Mouse (Mus musculus): ENCODE measurements around the gene Lmx1b. TPM values are rescaled to one million over a fixed set of nuclear protein-coding genes. Genes with fewer than 3 reads are reported as not detected.

Gene Lmx1b
- polyA plus RNA-seq, 1 experiment from 2014 or later: 9.3 TPM

DNA sequence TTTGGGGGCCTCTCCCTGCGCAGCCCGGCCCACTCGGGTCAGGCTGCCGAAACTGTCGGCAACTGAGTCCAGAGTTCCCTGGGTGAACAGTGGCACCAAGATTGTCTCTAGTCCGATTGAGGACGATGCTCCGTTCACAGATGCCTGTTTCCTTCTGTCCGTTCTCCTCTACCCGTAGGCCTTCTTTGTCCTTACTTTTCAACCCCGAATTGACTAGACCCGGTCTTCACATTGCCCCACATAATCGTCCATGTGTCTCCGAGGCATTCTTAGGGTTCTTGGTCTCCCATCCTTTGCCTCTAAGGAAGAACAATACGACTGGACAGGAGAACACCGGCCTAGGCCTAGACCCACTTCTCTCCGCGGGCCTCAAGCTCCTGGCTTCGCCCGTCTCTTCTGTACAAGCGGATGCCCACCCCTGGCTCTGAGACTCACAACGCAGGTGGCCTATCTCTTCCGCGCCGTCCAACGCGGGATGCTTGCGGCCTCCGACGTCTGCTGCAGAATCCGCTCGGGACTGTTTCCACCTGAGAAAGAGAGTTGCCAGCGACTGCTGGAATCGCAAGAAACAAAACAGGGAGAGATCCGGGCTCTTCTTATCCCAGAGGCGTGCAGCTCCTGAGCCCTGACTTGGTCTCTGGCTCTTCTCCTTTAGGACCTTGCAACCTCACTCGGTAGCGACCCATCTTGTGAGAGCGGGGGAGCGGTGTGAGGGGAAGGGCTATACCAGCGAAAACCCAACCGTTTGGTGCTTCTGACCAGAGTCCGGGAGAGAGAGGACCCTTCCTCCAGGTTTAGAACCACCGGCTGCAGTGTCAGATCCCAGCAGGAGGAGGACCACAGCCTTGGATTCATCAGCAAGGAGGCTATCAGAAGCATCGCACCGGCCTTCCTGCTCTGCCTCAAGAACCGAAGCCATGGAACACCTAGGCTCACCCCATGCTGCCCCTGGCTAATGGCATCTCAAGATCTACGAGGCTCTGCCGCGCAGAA lies 3.7 kb upstream of the Lmx1b start:
- H3K27me3 ChIP-seq: no peaks in the 10 kb centered on the region
- POLR2A ChIA-PET: interaction anchor here (0.5 kb wide), 1 partner anchor 13 kb away, joined by 3 read pairs; no protein-coding TSS in a partner anchor
- no peak for TF ChIP-seq CTCF (IDR thresholded peaks at IDR 0.05)
- in situ Hi-C loops (cut with MboI; ENCODE audit: low pct_unique_long_range_greater_than_20kb): no loop called here
- ATAC-seq (no peak), DNase-seq (ENCODE audit: low read depth, low spot score) (no peak)
- CTCF ChIA-PET: interaction anchor here (0.7 to 1.4 kb wide), 5 partner anchors 14 to 156 kb away, joined by 3 to 4 read pairs (median 3); no protein-coding TSS in a partner anchor

DNA sequence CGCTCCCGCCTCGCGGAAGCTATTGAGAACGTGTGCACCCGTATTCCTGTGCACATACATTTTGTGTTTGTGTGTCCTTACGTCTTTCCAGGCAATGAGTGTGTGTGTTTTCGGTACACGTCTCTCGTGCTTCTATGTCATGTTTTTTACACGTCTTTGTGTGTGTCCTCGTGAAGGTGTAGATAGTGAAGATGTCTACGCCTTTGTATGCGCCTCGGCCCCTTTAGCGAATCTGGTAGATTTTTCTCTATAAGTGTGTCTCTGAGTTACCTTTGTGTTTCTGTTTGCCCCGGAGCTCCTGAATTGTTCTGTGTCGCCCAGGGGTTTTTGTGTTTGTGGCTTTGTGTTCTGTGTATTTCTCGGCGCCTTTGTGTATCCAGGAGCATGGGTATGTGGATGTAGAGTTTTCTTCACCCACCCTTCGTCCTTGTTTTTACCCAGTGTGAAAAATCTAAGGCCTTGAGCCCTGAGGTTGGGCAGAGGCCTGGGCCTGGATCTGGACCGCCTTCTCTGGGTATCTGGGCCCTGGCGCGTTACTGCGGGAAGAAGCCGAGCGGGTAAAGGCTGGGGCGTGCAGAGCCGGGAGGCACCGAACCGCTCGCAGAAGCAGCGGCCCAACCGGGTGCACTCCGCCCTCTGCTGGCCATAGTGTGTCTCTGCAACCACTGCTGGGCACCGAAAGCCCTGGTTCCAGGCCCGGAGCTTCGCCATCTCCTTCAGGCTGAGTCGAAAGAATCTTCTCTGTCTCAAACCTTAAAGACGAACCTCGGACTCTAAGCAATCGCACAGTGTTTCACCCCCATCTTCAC lies 2.5 kb upstream of the Lmx1b start:
- CTCF ChIA-PET: interaction anchor here (0.7 to 1.4 kb wide), 4 partner anchors 26 to 155 kb away, joined by 3 to 4 read pairs (median 3); no protein-coding TSS in a partner anchor
- POLR2A ChIA-PET: no interaction called here
- ATAC-seq (no peak), DNase-seq (ENCODE audit: low read depth, low spot score) (no peak)
- no peaks in the 10 kb centered on the region for H3K27me3 ChIP-seq
- TF ChIP-seq CTCF (IDR thresholded peaks at IDR 0.05): no peak
- in situ Hi-C loops (cut with MboI; ENCODE audit: low pct_unique_long_range_greater_than_20kb): no loop called here

DNA sequence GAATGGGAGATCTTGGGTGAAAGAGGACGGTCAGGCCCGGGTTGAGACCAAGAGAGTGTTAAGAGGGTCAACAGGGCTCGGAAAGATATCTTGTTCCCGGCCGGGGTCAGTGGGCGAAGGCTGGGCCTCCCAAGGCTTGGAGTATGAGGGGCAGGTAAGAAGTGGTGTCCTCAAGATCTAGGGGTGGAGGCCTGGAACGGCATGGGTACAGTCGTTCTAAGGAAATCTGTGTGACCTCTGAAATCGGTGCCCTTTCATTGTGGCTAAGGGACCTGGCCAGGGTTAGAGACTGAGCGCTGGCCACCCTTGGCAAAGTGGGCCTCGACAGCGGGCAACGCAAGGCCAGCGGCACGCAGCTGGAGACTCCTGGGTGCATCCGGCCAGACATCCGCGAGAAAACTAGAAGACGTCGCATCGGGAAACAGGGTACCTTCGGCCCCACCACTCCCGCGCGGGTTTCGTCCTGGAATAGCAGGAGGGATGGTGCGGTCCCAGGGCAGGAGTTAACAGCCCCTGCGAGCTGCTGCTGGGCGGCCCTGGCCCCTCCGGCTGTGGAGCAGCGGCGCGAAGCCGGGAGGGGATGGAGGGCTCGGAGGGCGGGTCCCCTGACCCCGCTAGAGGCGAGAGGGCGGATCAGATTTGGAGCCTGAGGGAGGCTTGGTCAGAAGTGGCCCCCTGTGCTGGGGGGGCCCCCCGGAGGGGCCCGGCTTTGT lies 1.7 kb upstream of the Lmx1b start:
- no peak for TF ChIP-seq CTCF (IDR thresholded peaks at IDR 0.05)
- POLR2A ChIA-PET: interaction anchor here (0.7 kb wide), 1 partner anchor 77 kb away, joined by 4 read pairs; no protein-coding TSS in a partner anchor
- DNase-seq (ENCODE audit: low read depth, low spot score): no peak
- ATAC-seq: no peak
- no peaks in the 10 kb centered on the region for H3K27me3 ChIP-seq
- CTCF ChIA-PET: interaction anchor here (1.3 kb wide), 1 partner anchor 146 kb away, joined by 3 read pairs; no protein-coding TSS in a partner anchor
- in situ Hi-C loops (cut with MboI; ENCODE audit: low pct_unique_long_range_greater_than_20kb): no loop called here

DNA sequence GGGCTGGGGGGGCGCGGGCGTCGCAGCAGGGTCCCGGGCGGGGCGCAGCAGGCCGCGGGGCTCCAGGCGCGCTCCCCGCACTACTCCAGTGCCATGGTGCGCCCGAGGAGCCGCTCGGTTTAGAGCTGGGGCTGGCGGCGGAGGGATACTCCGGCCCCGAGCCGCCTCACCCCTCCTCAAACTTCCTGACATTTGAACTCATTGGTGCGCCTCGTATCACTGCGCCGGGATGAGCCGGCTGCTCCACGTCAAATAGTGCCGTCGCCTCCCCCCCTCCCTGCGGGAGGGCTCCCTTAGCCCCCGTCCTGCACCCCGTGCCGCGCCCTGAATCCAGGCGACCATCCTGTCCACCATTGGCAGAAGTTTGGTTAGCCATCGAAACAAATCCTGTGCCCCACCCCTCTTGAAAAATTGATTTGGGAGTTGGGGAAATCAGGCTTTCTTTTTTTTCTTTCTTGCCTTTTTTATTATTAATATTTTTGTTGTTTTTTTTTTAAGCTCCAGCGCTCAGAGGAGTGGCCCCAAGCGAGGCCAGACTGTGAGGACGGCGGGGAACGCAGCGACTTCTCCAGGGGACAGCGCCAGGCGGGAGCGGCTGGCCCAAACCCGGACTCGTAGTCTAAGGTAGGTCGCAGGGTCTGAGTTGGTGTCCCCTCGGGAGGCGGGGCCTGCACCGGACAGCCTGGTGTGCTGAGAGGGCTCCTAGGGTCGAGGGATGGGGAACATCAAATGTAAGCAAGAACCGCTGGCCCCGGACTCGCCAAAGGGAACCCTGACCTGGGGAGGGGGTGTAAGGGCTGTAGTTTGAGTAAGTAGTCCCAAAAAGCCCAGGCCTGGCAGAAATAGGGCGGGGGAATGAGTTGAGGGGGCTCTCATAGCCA lies 907 bp upstream of the Lmx1b start:
- CTCF ChIA-PET: no interaction called here
- no peaks in the 10 kb centered on the region for H3K27me3 ChIP-seq
- POLR2A ChIA-PET: interaction anchor here (0.7 kb wide), 1 partner anchor 78 kb away, joined by 4 read pairs; no protein-coding TSS in a partner anchor
- TF ChIP-seq CTCF (IDR thresholded peaks at IDR 0.05): no peak
- in situ Hi-C loops (cut with MboI; ENCODE audit: low pct_unique_long_range_greater_than_20kb): no loop called here
- DNase-seq (ENCODE audit: low read depth, low spot score) (no peak), ATAC-seq (peak; percentile 29)

DNA sequence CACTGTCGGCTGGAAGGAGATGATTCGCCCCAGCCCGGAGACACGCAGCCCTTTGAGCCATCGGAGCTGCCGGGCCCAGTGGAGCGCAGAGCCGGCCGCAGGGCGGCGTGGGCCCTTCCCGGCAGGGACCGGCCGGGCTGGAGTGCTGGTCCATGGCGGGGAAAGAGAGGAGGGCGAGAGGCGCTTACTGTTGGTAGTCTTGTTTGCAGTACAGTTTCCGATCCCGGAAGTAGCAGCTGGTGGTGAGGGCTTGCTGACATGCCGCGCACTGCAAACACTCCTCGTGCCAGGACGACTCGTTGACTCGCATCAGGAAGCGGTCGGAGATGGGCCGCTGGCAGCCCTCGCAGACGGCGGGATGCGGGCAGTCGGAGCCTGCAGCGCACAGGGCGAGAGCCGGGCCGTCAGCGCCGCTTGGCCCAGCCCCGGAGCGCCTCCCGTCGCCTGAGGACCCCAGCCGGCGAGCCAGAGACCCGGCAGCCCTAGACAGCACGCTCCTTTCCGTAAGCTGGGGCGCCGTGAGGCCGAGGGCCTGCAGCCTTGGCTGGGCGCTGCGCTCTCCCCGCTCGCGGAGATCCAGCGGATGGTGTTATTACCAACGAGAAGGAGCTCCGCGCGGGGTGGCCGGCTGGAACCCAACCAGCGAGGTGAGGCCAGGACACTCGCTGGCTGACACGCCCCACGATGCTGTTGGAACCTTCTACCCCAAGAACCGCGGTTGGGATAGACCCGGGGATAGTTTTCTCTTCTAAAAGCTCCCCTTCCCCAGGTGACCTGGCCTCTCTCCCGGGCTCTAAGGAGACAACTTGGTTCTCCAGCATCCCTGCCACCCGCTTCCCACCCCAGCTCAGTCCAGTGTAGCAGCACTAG lies 775 bp downstream of the Lmx1b start:
- POLR2A ChIA-PET: interaction anchor here (1.0 kb wide), 2 partner anchors 11 to 14 kb away, joined by 3 read pairs; no protein-coding TSS in a partner anchor
- no peak for DNase-seq (ENCODE audit: low read depth, low spot score)
- no peak for TF ChIP-seq CTCF (IDR thresholded peaks at IDR 0.05)
- no peak for ATAC-seq
- H3K27me3 ChIP-seq: no peaks in the 10 kb centered on the region
- CTCF ChIA-PET: interaction anchor here (1.1 kb wide), 2 partner anchors 16 to 81 kb away, joined by 3 read pairs; no protein-coding TSS in a partner anchor
- in situ Hi-C loops (cut with MboI; ENCODE audit: low pct_unique_long_range_greater_than_20kb): no loop called here

DNA sequence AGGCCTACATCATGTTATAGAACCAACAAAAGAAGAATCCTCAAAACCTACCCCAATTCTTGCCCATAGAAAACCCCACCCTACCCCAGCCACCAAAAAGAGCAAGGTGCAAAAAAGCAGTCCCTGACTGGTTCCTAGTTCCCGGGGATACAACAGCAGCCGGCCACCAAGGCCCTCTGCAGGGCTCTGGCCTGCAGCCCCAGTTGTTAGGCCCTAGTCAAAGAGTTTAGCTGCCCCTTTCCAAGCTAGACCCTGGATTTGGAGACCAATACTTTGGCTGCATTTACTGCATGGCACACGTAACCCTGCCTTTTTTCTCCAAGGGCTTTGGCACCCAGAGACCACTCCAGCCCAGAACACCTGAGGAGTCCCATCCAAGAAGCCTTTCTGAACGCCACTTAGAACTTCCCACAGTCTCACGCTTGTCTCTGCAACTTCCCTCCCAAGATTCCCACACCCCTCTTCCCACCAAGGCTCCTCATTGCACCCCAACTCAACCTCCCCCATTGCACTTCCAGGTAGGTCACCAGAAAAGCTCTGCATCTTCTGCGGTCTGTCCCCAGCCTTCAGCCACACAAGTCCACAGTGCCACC lies 2.1 kb downstream of the Lmx1b start:
- in situ Hi-C loops (cut with MboI; ENCODE audit: low pct_unique_long_range_greater_than_20kb): no loop called here
- TF ChIP-seq CTCF (IDR thresholded peaks at IDR 0.05): no peak
- DNase-seq (ENCODE audit: low read depth, low spot score) (no peak), ATAC-seq (no peak)
- ChIA-PET POLR2A (interaction anchor here (1.0 kb wide), 1 partner anchor 10 kb away, joined by 3 read pairs; no protein-coding TSS in a partner anchor), CTCF (no interaction called here)
- H3K27me3 ChIP-seq: no peaks in the 10 kb centered on the region

DNA sequence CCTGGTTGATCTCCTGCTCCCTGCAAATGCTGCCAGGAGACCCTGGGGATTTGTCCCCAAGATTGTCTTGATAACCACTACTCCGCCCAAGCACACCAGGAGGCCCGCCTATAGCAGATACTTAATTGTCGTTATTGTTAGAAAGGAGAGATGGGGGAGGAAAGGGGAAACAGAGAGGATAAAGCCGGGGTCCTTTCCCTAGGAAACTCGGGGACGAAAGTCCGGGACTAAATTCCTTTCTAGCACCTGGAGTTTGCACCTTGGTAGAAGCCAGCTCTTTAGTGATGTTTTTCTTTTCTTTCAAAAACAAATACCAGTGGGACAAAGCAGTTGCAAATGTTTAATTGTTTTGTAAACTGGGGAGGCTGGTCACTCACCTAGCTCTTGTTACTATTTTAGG lies 3.0 kb downstream of the Lmx1b start:
- ATAC-seq (no peak), DNase-seq (ENCODE audit: low read depth, low spot score) (no peak)
- no peak for TF ChIP-seq CTCF (IDR thresholded peaks at IDR 0.05)
- H3K27me3 ChIP-seq: no peaks in the 10 kb centered on the region
- in situ Hi-C loops (cut with MboI; ENCODE audit: low pct_unique_long_range_greater_than_20kb): no loop called here
- POLR2A ChIA-PET: no interaction called here
- CTCF ChIA-PET: no interaction called here

DNA sequence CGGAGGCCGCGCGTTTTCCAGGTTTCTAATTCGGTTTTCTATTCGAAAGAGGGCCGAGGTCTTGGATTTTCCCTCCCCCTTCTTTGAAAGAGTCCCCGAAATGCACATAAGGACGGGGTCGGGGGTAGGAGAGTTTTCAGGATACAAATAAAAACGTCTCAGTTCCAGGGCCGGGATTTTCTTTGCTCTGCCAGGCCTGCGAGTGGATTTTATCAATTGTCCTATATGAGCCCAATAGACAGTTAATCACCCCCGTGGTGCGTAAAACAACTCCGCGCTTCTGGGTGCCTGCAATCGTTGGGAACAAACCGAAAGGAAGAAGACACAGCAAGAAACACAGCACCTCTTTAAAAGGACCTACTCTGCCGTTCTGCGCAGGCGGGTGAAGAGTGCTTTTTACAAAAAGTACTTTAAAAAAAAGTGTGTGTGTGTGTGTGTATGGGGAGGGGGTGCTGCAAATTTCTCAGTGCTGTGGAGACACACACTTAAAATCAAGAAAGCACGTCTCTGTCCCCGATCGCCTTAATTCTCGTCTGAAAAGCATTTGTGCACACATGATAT lies 3.6 kb downstream of the Lmx1b start:
- no peaks in the 10 kb centered on the region for H3K27me3 ChIP-seq
- TF ChIP-seq CTCF (IDR thresholded peaks at IDR 0.05): no peak
- CTCF ChIA-PET: no interaction called here
- POLR2A ChIA-PET: no interaction called here
- no peak for DNase-seq (ENCODE audit: low read depth, low spot score)
- ATAC-seq: no peak
- in situ Hi-C loops (cut with MboI; ENCODE audit: low pct_unique_long_range_greater_than_20kb): no loop called here

Data from Patski (cell line).